Mouse (Mus musculus) brain, adult 2 months (tissue): ENCODE results near the gene Ldhd.

ENCODE experiments used
- DNase-seq: peaks from one replicate; pipeline ENCODE4 v3.0.0; 2011; ENCODE audit warnings: low read depth, low spot score

Gene Ldhd

DNA sequence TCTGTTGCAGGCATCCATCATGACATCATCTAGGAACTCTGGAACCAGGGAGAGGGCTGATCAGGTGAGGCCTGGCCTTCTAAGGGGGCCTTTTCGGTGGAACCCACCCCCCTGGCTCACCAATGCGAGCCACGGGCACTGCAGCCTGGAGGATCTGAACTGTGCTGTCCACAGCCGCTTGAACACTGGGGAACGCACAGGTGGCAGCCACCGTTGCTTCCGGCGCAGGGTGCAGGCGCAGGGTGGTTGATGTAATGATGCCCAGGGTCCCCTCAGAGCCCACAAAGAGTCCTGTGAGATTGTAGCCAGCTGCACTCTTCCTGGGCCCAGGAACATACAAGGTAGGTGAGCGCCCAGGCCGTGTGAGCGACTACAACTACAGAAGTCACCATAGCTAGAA lies 1.8 kb downstream of the Ldhd start:
- DNase-seq, result no peak

DNA sequence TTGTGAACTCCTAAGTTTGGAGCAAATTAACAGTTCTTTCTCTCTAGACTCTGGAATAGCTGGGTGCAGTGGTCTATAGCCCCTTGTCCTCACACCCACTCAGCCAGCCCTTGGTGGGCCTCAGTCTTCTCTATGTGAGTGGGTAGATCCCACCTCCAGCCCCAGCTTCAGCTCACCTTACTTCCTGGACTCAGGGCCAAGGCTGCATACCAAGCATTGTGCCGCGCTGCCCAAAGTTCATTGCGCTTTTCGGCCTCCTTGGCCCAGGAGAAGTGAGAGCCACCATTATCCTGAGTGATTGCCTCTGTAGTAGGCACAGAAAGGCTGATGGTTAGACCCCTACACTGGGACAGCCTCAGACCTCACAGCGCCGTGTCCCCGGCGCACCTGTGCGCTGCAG lies 2.3 kb downstream of the Ldhd start:
- DNase-seq, result no peak

DNA sequence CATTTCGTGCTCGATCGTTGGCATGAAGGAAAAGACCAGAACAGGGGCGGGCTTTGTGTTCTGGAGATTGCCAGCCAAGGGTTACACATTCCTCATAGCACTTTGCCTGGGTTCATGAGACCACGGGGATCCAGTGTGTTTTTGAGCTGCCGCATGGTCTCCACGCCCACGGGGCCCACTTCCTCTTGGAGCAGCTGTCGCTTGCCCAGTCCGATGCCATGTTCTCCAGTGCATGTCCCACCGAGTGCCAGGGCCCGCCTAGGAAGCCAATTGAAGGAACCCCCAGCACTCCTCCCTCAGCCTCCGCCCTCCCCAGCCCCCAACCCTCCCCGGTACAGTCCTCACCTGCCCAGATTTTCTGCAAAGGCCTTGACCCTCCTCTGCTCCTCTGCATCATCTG lies 3.2 kb downstream of the Ldhd start:
- no peak for DNase-seq

DNA sequence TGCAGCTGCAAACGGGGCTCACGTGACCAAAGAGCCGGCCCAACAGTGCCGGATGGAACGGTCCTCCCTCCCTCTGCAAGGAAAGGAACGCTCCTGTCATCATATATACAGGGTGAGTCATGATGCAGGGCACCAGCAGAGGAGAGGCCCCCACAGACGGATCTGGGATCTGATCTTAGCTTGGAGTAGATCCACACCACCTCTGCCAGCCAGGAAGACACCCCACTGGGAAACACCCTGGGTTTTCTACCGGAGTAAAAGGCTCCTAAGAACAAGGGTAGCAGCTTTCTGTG lies 3.7 kb downstream of the Ldhd start:
- DNase-seq, result peak; percentile 89

DNA sequence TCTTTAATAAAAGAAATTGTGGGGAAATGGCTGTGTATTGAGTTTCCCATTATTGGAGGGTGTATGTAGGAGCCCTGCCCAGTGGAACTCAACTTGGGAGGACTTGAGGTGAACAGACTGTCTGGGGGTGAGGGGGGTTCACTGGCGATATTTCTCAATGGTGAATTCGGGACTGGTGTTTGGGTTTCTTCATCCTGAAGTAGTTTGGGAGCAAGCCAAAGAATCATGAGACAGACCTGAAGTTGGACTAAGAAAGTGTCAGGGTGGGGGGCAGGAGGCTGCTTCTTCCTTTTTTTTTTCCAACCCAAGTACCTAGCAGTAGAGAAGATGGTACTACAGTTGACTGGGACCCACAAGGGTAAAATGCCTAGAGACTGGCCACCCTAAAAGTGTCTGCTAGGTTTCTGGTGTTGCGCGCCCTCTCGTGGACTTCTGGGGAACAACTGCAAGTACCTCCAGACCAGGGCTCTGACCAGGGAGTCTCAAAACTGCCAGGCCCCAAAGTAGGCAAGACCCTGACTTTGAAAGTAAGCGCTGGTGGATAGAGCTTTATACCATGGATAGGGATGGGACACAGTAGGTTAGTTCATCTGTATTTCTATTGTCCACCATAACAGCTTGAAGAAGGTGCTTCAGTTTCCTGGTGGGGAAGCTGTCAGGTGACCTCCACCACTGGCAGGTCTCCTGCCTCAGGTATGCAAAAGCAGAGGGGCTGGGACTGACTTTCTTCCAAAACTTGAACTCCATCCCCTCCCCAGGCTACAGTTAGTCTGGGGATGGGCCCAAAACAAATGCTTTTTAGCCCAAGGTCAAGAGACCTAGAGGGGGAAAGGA lies 4.3 kb downstream of the Ldhd start:
- DNase-seq, result peak; percentile 91

DNA sequence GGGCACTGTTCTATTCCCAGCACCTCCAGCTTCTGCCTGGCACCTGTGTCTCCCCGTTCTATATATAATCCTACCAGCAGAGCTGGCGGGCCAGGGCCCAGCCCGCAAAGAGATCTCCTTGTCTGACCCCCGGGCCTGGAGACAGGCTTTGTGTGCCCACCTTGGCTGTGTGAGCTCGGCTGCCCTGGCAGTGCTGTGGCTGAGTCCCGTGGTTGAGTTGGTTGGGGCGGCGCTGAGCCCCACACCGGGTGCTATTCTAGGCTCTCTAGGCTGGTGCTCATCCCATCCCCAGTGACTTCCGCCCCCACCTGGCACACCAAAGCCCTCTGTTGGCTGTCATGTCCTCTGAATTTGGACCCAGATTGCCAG lies 5.3 kb downstream of the Ldhd start:
- peak; percentile 67 for DNase-seq

DNA sequence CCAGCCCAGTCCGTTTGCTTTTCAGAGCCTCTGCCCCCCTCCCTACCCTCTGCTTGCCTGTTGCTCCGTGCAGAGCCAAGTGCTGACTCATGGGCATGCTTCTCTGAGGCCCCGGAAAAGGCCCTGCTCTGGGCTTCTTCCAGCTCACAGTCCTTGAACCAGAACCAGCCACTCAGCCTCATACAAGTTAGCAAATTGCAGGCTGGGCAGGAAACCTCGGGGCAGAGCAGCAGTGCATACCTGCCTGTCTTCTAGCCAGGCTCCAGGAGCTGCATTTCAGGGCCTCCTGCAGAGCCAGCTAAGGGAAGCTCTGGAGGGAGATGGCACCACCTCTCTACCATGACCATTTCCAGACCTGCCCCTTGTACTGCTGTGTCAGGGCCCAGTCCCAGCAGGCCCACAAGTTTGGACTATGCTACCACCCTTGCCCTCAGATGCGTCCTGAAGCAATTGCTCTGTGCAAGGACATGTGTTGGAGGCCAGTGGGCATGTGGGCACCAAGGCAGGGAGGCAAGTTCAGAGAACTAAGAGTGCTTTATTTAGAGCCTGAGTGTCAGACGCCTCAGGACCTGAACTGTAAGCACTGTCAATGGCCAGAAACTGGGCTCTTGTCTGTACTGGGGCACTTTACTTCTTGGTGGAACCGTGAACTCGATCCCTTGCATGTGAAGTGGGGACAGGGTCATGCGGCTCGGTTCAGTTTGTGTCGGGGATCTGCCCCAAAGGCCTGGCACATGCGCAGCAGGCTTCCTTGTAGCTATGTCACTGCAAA lies 5.9 kb downstream of the Ldhd start:
- peak; percentile 96 for DNase-seq

DNA sequence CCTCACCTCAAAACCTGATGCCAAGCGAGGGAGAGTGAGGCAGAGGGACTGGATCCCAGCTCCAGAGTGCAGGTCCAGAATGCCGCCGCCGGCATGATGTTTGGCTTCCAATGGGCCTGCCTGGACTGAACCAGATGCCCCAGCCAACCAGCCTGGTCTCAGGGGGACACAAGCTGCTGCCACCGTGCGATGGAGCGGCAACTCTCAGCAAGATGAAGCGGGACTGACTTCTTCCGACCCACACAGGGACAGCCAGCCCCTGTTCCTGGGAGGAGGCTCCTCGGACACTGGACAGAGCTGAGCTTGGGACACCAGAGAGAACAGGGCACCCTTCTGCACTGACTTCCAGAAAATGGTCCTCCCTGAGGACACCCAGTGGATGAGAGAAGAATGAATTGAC lies 7.6 kb downstream of the Ldhd start:
- DNase-seq, result no peak

DNA sequence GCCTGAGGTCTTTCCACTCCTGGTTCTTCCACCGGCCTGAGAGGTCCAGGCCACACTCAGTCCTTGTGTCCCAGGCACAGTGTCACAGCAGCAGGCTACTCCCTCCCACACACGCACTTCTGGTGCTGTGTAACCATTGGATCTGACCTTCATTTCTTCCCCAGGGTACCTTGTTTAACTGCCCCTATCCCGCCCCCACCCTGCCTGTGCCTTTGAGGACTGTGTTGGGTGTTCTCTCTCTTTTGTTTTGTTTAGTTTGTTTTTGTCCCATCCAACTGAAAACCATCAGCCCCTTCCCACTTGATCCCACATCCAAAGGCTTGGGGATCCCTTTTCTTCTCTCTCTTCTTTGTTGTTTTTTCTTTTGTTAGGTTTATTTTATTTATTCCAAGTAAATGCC lies 8.1 kb downstream of the Ldhd start:
- no peak for DNase-seq

DNA sequence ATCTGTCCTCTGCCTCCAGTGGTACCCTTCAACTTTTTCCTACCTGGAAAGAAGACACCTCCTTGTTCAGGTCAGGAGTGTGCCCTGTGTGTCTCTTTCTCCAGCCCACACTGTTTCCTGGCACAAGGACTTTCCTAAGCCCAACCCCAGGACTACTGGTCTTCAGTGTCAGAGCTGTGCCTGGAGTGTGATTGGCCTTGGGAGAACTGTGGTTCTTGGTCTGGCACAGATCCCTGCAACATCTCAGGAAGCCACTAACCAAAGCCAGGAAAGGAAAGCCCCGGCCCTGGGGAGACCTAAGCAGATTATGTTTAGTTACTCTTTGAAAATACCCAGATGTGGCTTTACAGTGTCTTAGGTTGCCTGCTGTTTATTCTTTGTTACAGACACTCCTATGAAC lies 10.2 kb downstream of the Ldhd start:
- no peak for DNase-seq

DNA sequence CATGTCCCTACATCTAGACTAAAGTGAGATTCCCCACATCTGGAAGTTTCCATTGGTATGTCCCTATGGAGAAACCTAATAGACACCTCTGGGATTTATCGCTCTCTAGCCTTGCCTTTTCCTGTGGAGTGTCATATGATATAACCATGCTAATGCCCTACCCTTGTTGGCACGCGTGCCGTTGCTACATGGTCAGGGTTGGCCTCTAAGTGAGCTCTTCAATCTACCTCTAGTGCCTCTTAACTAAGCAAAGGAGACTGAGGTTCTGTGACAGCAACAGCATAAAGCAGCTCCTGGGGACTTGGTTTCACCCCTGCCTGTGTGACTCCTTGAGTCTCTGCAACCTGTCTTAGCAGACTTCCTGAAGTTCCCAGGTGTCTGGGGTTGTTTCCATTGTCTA lies 11.9 kb downstream of the Ldhd start:
- DNase-seq, result no peak

DNA sequence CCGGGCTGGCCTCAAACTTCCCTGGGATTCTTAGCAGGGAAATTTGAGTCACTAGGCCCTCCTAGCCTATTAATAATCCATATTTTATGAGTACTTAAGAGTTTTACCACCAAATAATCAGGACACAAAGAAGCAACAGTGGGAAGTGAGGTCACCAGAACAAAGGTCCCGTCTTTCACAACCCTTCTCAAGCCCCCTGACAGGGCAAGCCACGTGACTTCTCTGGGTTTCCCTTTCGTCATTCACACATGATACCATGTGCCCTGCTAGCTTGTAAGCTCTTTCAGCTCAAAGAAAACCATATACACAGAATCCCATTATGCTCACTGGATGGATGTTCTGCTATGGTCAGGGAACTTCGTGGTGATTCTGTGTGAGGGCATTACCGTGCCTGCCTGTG lies 12.4 kb downstream of the Ldhd start:
- DNase-seq, result no peak

DNA sequence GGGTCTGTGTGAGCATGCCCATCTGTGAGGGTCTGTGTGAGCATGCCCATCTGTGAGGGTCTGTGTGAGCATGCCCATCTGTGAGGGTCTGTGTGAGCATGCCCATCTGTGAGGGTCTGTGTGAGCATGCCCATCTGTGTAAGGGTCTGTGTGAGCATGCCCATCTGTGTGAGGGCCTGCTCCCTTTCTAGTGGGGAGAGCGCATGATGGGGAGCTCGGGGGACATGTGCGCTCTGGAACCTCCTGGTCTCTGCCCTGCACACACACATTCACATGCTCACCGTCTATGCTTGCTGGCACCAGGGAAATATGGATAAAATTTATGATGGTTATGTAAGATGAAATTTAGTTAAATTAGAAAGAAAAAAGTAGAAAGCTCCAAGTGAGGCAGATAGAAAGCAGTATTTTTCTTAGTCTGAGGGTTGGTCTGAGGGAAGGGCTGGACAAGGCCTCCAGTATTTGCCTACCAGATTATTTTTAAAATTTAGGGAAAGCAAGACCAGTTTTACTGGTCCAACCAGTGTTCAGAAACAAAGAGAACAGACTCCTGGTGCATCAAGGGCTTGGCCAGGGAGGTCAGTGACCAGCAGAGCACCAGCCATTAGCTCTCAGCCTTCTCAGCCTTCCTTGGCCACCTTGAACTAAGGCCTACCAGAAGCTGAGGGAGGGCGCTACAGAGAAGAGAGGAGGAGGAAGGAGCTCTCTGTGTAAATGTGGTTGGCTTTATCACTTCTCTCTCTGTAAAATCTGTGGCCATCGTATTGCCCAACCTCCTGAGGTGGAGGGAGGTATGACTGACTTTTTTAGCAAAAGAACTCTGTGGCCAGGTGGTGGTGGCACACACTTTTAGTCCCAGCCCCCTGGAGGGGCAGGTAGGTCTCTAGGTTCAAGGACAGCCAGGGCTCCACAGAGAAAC lies 15.1 kb downstream of the Ldhd start:
- DNase-seq, result no peak

DNA sequence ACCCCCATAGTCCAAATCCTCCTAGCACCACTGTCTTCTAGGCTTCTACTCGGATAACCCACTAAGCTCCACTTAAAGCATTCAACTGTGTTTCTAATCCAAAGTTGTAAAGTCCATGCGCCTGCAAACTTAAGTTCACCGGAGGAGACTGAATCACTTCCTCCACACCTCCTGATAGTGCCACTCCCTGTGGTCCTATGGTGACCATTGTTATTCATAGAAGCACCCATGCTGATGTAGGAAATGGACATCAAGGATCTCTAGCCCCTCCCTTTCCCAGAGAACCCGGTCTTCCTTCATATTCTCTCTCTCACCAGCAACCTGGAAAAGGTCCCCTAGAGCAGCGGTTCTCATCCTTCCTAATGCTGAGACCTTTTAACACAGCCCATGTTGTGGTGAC lies 17.0 kb downstream of the Ldhd start:
- DNase-seq, result no peak

DNA sequence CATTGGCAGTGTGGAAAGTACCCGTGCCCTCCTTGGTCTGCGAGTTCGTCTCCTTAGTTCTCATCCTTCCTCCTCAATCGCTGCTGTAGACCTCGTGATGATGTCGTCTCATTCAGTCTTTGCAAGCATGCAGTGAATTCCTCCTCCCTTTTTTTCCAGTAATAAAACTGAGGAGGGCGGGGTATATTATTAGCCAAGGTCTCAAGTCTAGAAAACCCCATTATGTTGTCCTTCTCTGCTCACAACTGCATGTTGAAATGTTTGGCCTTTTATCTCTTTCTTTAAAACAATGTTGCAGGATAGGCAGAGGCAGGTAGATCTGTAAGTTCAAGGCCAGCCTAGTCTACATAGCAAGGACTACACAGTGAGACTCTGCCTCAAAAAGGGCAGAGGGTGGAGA lies 22.8 kb downstream of the Ldhd start:
- no peak for DNase-seq

DNA sequence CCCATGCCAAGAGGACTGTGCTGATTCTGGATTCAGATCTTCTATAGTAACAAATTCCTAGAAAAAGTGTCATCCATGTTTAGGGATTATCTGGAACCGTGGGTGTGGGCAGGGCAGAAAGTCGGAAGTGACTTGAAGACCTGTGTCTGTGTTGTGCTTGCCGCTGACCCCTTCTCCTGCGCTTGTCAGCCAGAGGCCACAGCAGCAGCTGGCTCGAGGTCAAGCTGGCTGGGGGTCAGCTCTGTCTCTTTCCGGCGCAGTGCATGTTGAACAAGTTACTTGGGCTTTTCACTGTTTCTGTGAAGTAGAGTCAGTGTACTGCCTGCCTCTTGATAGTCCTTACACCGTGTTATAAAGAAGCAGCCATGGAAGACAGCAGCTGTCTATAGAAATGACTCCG lies 23.2 kb downstream of the Ldhd start:
- no peak for DNase-seq

DNA sequence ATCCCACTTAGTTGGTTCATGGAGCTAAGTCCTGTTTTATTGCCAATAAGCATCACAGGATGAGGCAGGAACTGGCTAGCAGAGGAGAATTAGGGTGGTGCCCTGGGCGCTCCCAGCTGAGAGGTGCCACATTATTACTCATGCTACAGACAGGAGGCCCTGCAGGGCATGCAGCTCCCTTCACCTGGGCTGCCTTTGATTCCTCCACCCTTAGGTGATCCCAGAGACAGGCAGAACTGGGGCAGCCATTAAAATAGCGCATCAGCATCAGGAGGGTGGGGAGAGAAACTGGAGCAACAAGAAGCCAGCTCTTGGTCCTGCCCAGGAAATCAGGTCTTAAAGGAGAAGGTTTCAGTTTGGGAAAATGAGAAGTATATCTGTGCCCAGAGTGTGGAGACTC lies 25.2 kb downstream of the Ldhd start:
- DNase-seq, result peak; percentile 66

DNA sequence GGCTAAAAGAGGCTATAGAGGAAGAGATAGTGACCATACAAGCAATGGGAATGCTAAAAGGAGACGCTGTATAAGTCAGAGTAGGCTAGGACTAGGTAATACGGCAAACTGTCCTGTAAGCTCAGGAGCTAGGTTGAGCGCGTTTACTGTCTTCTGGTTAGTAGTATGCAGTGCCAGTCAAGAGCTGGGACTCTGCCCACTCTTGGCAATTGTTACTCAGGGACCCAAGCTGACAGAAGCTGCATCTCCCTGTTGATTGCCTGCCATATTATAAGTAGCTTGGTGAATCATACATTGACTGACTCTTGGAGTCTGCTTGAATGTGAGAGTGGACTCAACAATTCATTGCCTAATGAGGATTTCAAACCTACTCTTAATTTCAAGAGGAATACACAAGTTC lies 28.1 kb downstream of the Ldhd start:
- DNase-seq, result peak; percentile 93

DNA sequence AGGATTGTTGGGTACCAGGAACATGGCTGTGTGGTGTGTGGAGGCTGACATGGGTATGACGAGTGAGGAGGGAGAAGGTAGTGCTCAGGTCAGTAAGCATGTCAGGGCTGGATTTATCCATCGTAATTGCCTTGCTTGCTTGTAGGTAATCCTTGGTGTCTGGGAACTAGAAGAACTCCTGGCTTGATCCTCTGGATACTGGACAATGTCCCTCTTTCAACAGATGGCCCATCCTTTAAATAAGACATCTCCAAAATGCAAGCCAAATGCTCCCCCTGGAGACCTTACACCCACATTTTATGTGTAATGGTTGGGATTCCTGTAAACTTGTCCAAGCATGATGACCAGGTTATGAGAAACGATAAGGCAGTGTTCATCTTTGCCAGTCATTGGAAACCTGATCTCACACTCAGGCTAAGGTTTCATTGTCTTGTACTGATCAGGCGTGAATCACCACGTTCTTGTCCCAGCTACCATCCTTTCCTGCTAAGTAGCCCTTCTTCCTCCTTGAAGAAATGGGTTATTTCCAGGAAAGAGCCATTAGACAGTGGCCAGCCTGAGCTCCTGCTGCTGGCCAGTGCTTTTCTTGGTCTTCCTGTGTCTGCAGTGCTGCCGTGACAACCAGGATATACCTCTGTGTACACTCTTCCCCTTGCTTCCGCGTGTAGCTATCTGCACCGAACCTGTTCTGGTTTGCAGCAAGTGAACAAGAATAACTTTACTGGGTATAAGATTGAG lies 30.3 kb downstream of the Ldhd start:
- DNase-seq, result peak; percentile 68

DNA sequence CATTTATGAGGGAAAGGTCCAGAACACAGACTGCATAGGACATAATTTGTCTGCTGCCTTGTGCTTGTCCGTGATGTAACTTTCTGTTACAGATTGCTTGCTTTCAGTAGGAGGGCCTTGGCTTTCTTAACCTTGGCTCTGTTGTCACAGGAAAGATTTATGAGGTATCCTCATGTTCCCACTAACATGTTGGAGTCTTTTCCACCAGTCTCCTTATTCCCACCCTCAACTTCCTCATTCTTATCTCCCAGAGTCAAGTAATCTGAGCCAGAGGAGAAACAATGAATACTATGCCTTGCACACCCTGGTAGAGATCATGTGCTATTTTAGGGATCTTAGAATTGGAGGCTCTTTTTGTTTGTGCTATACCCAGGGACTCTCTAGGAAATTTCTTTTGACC lies 32.9 kb downstream of the Ldhd start:
- no peak for DNase-seq

DNA sequence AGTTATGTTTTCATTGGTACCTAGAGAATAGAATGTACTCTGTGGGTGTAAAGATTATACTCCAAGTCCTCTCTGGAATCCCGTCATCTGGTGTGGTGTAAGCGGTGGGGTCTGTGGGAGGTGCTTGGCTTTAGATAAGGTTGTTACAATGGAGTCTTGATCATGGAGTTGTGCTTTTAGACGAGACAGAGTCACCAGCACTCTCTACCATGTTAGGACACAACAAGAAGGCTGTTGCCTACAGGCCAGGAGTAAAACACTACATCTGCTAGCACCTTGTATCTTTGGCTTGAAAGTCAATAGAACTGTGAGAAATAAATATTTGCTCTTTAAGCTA lies 33.7 kb downstream of the Ldhd start:
- DNase-seq, result no peak
